Mouse (Mus musculus): ENCODE data around the gene Parp16. TPM values are rescaled to one million over a fixed set of nuclear protein-coding genes. Genes with fewer than 3 reads are reported as not detected.

The Parp16 gene
- polyA plus RNA-seq, 1 experiment from 2014 or later, result 7.5 TPM

DNA sequence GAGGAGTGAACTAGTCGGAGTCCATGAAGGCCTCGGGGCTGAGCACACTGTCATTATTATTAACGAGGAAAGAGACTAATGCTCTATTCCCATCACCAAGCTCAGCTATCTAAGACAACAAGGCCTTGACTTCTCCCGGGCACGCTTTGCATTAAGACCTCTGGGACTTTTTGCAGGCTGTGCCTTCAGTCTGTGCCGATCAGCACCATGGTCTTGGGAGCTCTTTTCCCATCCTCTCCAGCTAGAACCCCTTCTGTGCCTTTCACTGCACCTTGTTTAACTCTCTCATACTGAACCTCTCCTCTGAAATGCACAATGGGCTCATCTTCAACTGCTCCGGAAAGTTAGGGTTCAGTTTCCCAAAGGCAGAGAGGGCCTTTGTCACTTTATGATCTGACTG lies 4.8 kb upstream of the Parp16 start:
- Histone ChIP-seq H3K4me1 (replicated peaks; ENCODE audit: control insufficient read depth, insufficient read depth, low read length) (peaks cover 23% of the 10 kb centered on the region), H3K36me3 (ENCODE audit: control insufficient read depth, insufficient read depth, low read length) (no peaks in the 10 kb centered on the region), H3K9ac (ENCODE audit: low read depth, low read length) (no peak overlapping the region), H3K9me3 (ENCODE audit: control insufficient read depth, low read length) (no peaks in the 10 kb centered on the region), H3K27me3 (replicated peaks; ENCODE audit: control insufficient read depth, insufficient read depth, low read length) (no peaks in the 10 kb centered on the region), H3K4me3 (ENCODE audit: low read depth, low read length) (no peak overlapping the region), H3K27ac (ENCODE audit: low read depth, low read length) (no peak overlapping the region), H3K4me2 (no peak overlapping the region)
- ATAC-seq (replicated peaks; ENCODE audit: low FRiP score) (no peak), DNase-seq (ENCODE audit: low spot score) (no peak)
- WGBS, result 74% methylated on average over 7 of the region's 7 CpGs

DNA sequence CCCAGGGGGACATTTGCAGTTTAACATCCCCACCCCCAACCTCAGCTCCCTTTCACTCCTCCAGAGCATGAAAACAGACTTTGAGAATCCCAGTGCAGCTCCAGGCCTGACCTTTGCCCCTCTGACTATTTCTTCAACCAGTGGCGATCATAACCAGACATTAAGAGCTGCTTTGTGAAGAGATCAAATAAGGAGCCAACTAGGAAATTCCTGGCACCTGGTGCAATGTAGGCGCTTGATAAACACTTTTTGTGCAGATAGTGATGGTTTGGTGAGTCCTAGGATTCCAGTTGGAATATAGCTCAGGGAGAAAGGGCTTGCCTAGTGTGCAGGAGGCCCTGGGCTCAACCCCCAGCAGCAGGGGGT lies 3.8 kb upstream of the Parp16 start:
- ATAC-seq (replicated peaks; ENCODE audit: low FRiP score) (no peak), DNase-seq (ENCODE audit: low spot score) (no peak)
- H3K4me2 ChIP-seq, result no peak overlapping the region
- H3K4me3 ChIP-seq (ENCODE audit: low read depth, low read length), result no peak overlapping the region
- H3K27me3 ChIP-seq (replicated peaks; ENCODE audit: control insufficient read depth, insufficient read depth, low read length), result no peaks in the 10 kb centered on the region
- H3K9me3 ChIP-seq (ENCODE audit: control insufficient read depth, low read length), result no peaks in the 10 kb centered on the region
- WGBS, result 59% methylated on average over 2 of the region's 2 CpGs
- 0 out of 2 replicates have a peak overlapping the region, but pooled peaks have one; percentile 9 for H3K27ac ChIP-seq (ENCODE audit: low read depth, low read length)
- no peak overlapping the region for H3K9ac ChIP-seq (ENCODE audit: low read depth, low read length)
- peaks cover 32% of the 10 kb centered on the region for H3K4me1 ChIP-seq (replicated peaks; ENCODE audit: control insufficient read depth, insufficient read depth, low read length)
- H3K36me3 ChIP-seq (ENCODE audit: control insufficient read depth, insufficient read depth, low read length), result no peaks in the 10 kb centered on the region

DNA sequence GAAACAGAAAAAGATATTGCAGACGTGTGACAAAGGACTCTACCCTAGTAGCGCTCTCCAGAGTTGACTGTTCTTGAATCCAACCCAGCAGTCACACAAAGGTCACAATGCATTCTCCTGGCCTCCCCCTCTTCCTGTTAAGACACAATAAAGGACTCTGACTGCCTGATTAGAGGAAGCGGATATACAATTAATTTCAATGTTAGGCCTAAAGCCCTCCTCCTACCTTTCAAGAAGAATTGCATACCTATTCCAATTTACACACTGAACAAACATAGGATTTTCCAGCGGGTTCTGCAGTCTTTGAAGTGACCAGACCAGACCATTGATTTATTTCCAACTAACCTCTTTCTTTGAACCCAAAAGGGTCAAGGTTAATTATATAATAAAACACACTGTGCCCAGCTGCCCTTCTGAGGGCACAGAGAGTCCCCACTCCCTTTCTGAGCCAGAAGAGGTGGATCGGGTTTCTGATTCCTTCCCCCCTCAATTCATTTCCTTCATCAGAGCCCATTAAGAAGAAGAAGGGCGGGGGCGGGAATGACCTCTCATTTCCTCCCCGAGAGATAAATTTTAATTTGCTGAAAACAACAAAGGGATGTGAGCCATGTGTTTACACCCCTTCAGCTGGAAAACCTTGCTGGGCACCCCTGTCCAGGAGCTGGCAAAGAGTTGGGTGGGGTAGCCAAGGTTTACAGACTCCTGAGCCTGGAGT lies 3.2 kb upstream of the Parp16 start:
- H3K36me3 ChIP-seq (ENCODE audit: control insufficient read depth, insufficient read depth, low read length), result no peaks in the 10 kb centered on the region
- no peaks in the 10 kb centered on the region for H3K9me3 ChIP-seq (ENCODE audit: control insufficient read depth, low read length)
- 56% methylated on average over 8 of the region's 8 CpGs for WGBS
- ATAC-seq (replicated peaks; ENCODE audit: low FRiP score), result no peak
- H3K27ac ChIP-seq (ENCODE audit: low read depth, low read length), result 0 out of 2 replicates have a peak overlapping the region, but pooled peaks have one; percentile 9
- no peak overlapping the region for H3K4me3 ChIP-seq (ENCODE audit: low read depth, low read length)
- no peak for DNase-seq (ENCODE audit: low spot score)
- H3K4me1 ChIP-seq (replicated peaks; ENCODE audit: control insufficient read depth, insufficient read depth, low read length), result peaks cover 32% of the 10 kb centered on the region
- no peak overlapping the region for H3K4me2 ChIP-seq
- no peaks in the 10 kb centered on the region for H3K27me3 ChIP-seq (replicated peaks; ENCODE audit: control insufficient read depth, insufficient read depth, low read length)
- H3K9ac ChIP-seq (ENCODE audit: low read depth, low read length), result no peak overlapping the region

- Histone ChIP-seq H3K36me3 (ENCODE audit: control insufficient read depth, insufficient read depth, low read length) (no peaks in the 10 kb centered on the region), H3K9me3 (ENCODE audit: control insufficient read depth, low read length) (no peaks in the 10 kb centered on the region), H3K4me2 (peak overlapping the region; percentile 45), H3K27ac (ENCODE audit: low read depth, low read length) (no peak overlapping the region), H3K27me3 (replicated peaks; ENCODE audit: control insufficient read depth, insufficient read depth, low read length) (no peaks in the 10 kb centered on the region), H3K4me1 (replicated peaks; ENCODE audit: control insufficient read depth, insufficient read depth, low read length) (peaks cover 37% of the 10 kb centered on the region), H3K4me3 (ENCODE audit: low read depth, low read length) (no peak overlapping the region), H3K9ac (ENCODE audit: low read depth, low read length) (peak overlapping the region; percentile 28; the same call in 1 of the 2 replicates)
- 50% methylated on average over 12 of the region's 12 CpGs for WGBS
- DNase-seq (ENCODE audit: low spot score), result no peak
- no peak for ATAC-seq (replicated peaks; ENCODE audit: low FRiP score)
Measured at GRCm38 (mm10) chr9:65193214-65193613, 1.9 kb upstream of the Parp16 start.

DNA sequence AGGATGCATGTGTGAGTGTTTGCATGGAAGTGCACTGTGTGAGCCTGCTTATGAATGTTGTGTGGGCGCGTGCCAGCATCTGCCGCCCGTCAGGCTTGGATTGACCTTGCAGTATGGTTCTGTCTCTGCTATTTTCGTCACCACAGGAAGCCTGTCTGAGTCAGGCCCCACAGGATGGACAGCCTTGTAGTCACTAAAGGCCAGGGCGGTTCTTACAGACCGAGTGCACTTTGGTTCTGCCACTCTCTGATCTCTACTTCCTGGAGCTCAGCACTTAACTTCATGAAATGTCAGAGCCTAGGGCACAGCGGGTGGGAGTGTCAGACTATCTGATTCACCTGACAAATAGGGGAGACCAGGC lies 448 bp downstream of the Parp16 start:
- H3K27ac ChIP-seq (ENCODE audit: low read depth, low read length), result peak overlapping the region; percentile 83
- ATAC-seq (replicated peaks; ENCODE audit: low FRiP score) (no peak), DNase-seq (ENCODE audit: low spot score) (no peak)
- H3K4me2 ChIP-seq, result peak overlapping the region; percentile 33
- no peaks in the 10 kb centered on the region for H3K36me3 ChIP-seq (ENCODE audit: control insufficient read depth, insufficient read depth, low read length)
- 28% methylated on average over 8 of the region's 8 CpGs for WGBS
- H3K9me3 ChIP-seq (ENCODE audit: control insufficient read depth, low read length), result no peaks in the 10 kb centered on the region
- no peaks in the 10 kb centered on the region for H3K27me3 ChIP-seq (replicated peaks; ENCODE audit: control insufficient read depth, insufficient read depth, low read length)
- 0 out of 2 replicates have a peak overlapping the region, but pooled peaks have one; percentile 18 for H3K9ac ChIP-seq (ENCODE audit: low read depth, low read length)
- no peak overlapping the region for H3K4me3 ChIP-seq (ENCODE audit: low read depth, low read length)
- peaks cover 42% of the 10 kb centered on the region for H3K4me1 ChIP-seq (replicated peaks; ENCODE audit: control insufficient read depth, insufficient read depth, low read length)

GRCm38 (mm10) chr9:65195982-65196737 lies 1.0 kb downstream of the Parp16 start:
- WGBS, result 3% methylated on average over 9 of the region's 9 CpGs
- Histone ChIP-seq H3K9me3 (ENCODE audit: control insufficient read depth, low read length) (no peaks in the 10 kb centered on the region), H3K4me3 (ENCODE audit: low read depth, low read length) (no peak overlapping the region), H3K36me3 (ENCODE audit: control insufficient read depth, insufficient read depth, low read length) (no peaks in the 10 kb centered on the region), H3K27ac (ENCODE audit: low read depth, low read length) (peak overlapping the region; percentile 83), H3K4me1 (replicated peaks; ENCODE audit: control insufficient read depth, insufficient read depth, low read length) (peaks cover 42% of the 10 kb centered on the region), H3K4me2 (peak overlapping the region; percentile 33), H3K9ac (ENCODE audit: low read depth, low read length) (0 out of 2 replicates have a peak overlapping the region, but pooled peaks have one; percentile 49), H3K27me3 (replicated peaks; ENCODE audit: control insufficient read depth, insufficient read depth, low read length) (no peaks in the 10 kb centered on the region)
- ATAC-seq (replicated peaks; ENCODE audit: low FRiP score) (peak; percentile 90), DNase-seq (ENCODE audit: low spot score) (peak; percentile 75)

DNA sequence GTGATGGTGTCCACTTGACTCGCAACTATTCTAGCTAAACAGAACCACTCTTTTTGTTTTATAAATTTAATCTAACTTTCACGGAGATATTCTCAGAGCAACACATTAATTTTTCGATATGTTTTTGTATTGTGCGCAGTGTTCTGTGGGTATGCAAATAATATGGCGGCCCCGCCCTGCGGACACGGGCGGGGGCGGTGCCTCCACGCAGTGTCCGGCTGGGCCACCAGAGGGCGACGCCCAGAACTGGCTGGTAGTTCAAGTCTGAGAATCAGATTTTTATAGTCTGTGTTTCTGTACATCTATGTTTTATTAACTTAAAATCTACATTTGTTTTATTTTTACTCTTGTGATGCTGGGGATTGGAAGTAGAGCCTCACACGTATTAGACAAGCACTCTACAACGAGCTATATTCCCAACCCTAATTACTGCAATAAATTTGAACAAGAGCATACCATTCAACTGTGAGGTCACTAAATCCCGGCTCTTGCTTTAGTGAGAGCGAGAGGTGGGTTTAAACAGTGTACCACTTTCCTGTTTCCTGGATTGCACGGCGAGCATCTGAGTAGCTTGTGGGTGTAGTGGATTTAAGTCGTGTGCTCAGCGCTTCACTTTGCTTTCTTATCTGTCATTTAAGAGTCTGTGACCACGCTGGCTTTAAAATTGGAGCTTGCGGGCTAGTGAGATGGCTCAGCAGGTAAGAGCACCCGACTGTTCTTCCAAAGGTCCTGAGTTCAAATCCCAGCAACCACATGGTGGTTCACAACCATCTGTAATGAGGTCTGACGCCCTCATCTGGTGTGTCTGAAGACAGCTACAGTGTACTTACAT lies 1.8 kb downstream of the Parp16 start:
- ATAC-seq (replicated peaks; ENCODE audit: low FRiP score) (peak; percentile 72), DNase-seq (ENCODE audit: low spot score) (peak; percentile 88)
- WGBS, result 16% methylated on average over 26 of the region's 26 CpGs
- peaks cover 35% of the 10 kb centered on the region for H3K4me1 ChIP-seq (replicated peaks; ENCODE audit: control insufficient read depth, insufficient read depth, low read length)
- H3K4me2 ChIP-seq, result no peak overlapping the region
- no peak overlapping the region for H3K27ac ChIP-seq (ENCODE audit: low read depth, low read length)
- H3K4me3 ChIP-seq (ENCODE audit: low read depth, low read length), result no peak overlapping the region
- H3K9me3 ChIP-seq (ENCODE audit: control insufficient read depth, low read length), result no peaks in the 10 kb centered on the region
- no peaks in the 10 kb centered on the region for H3K36me3 ChIP-seq (ENCODE audit: control insufficient read depth, insufficient read depth, low read length)
- no peaks in the 10 kb centered on the region for H3K27me3 ChIP-seq (replicated peaks; ENCODE audit: control insufficient read depth, insufficient read depth, low read length)
- H3K9ac ChIP-seq (ENCODE audit: low read depth, low read length), result 0 out of 2 replicates have a peak overlapping the region, but pooled peaks have one; percentile 49

- 70% methylated on average over 6 of the region's 6 CpGs for WGBS
- DNase-seq (ENCODE audit: low spot score), result no peak
- no peak overlapping the region for H3K9ac ChIP-seq (ENCODE audit: low read depth, low read length)
- H3K4me2 ChIP-seq, result no peak overlapping the region
- no peaks in the 10 kb centered on the region for H3K27me3 ChIP-seq (replicated peaks; ENCODE audit: control insufficient read depth, insufficient read depth, low read length)
- H3K36me3 ChIP-seq (ENCODE audit: control insufficient read depth, insufficient read depth, low read length), result no peaks in the 10 kb centered on the region
- no peak for ATAC-seq (replicated peaks; ENCODE audit: low FRiP score)
- H3K27ac ChIP-seq (ENCODE audit: low read depth, low read length), result peak overlapping the region; percentile 59; the same call in 1 of the 2 replicates
- H3K4me1 ChIP-seq (replicated peaks; ENCODE audit: control insufficient read depth, insufficient read depth, low read length), result peaks cover 29% of the 10 kb centered on the region
- H3K9me3 ChIP-seq (ENCODE audit: control insufficient read depth, low read length), result no peaks in the 10 kb centered on the region
- H3K4me3 ChIP-seq (ENCODE audit: low read depth, low read length), result no peak overlapping the region
Measured at GRCm38 (mm10) chr9:65197826-65198225, 2.7 kb downstream of the Parp16 start.
